Mouse (Mus musculus) liver, embryonic 11.5 days (tissue): ENCODE results near the gene Trmt1. TPM values are rescaled to one million over a fixed set of nuclear protein-coding genes. Genes with fewer than 3 reads are reported as not detected.

Experiments
- ATAC-seq: fragments of 200-750 bp; cut with Nextera tagmentation; replicated peaks from 2 replicates; pipeline ENCODE4 v1.8.0; 2017; ENCODE audit warnings: moderate number of reproducible peaks, mild to moderate bottlenecking, moderate TSS enrichment, moderate library complexity; ENCODE audit not compliant: low FRiP score
- DNase-seq: peaks from one replicate; pipeline ENCODE4 v3.0.0-alpha.2; 2017; ENCODE audit warnings: low spot score
- H3K27ac ChIP-seq: fragments of 300-500 bp; sonication (generic); 2 replicates; pipeline ENCODE4 v1.5.1; 2014; ENCODE audit warnings: mild to moderate bottlenecking, low read depth, low read length, control low read depth
- H3K27me3 ChIP-seq: fragments of 300-500 bp; sonication (generic); replicated peaks from 2 replicates; pipeline ENCODE4 v1.6.1; 2014; ENCODE audit warnings: low read length, mixed read lengths; ENCODE audit not compliant: control insufficient read depth, insufficient read depth
- H3K36me3 ChIP-seq: fragments of 300-500 bp; sonication (generic); 2 replicates; pipeline ENCODE4 v1.6.1; 2014; ENCODE audit warnings: mild to moderate bottlenecking, low read length, moderate library complexity, mixed read lengths; ENCODE audit not compliant: control insufficient read depth, insufficient read depth
- H3K4me1 ChIP-seq: fragments of 300-500 bp; sonication (generic); replicated peaks from 2 replicates; pipeline ENCODE4 v1.6.1; 2014; ENCODE audit warnings: low read length, mixed read lengths; ENCODE audit not compliant: control insufficient read depth, insufficient read depth
- H3K4me2 ChIP-seq: fragments of 300-500 bp; sonication (generic); 2 replicates; pipeline ENCODE4 v1.6.1; 2014; ENCODE audit warnings: mild to moderate bottlenecking, control low read depth, moderate library complexity
- H3K4me3 ChIP-seq: fragments of 300-500 bp; sonication (generic); 2 replicates; pipeline ENCODE4 v1.5.1; 2014; ENCODE audit warnings: low read depth, low read length, control low read depth
- H3K9ac ChIP-seq: fragments of 300-500 bp; sonication (generic); 2 replicates; pipeline ENCODE4 v1.6.1; 2014; ENCODE audit warnings: low read depth, low read length, control low read depth
- H3K9me3 ChIP-seq: fragments of 300-500 bp; sonication (generic); 2 replicates; pipeline ENCODE4 v1.6.1; 2016; ENCODE audit warnings: low read length, inconsistent platforms, mixed read lengths; ENCODE audit not compliant: control insufficient read depth
- WGBS: fragments of 180-500 bp; shearing (Covaris S2); extraction: QIAGEN DNeasy Blood & Tissue Kit; methylation state at CpG from one replicate; pipeline ENCODE4 v1.1.7; 2014; 5-methylcytosine and 5-hydroxymethylcytosine counted together
- polyA plus RNA-seq: library from polyadenylated mRNA; unstranded; fragments of >200 nt; fragmentation: Nextera tagmentation; extraction: Ambion mirVana; gene quantifications from 2 replicates; pipeline ENCODE4 v1.2.1, GENCODE M21; 2014

Trmt1 gene
- polyA plus RNA-seq, 1 experiment from 2014 or later = 95.6 TPM

- WGBS = 62% methylated on average over 5 of the region's 5 CpGs
These were observed 43.1 kb upstream of the Trmt1 start for GRCm38 (mm10) chr8:84643019-84643418.

GRCm38 (mm10) chr8:84646800-84647199 lies 39.3 kb upstream of the Trmt1 start:
- Histone ChIP-seq H3K27ac (no peak overlapping the region), H3K4me3 (no peak overlapping the region), H3K4me1 (peaks cover 8% of the 10 kb centered on the region), H3K9ac (no peak overlapping the region), H3K4me2 (peak overlapping the region; percentile 64), H3K9me3 (no peaks in the 10 kb centered on the region), H3K36me3 (no peaks in the 10 kb centered on the region), H3K27me3 (no peaks in the 10 kb centered on the region)
- 52% methylated on average over 6 of the region's 6 CpGs for WGBS
- DNase-seq (no peak), ATAC-seq (no peak)

More at GRCm38 (mm10) chr8:84643019-84643418, 43.1 kb upstream of the Trmt1 start:
- Histone ChIP-seq H3K4me3 (no peak overlapping the region), H3K27ac (no peak overlapping the region), H3K9ac (no peak overlapping the region), H3K36me3 (no peaks in the 10 kb centered on the region), H3K4me1 (peaks cover 8% of the 10 kb centered on the region), H3K4me2 (no peak overlapping the region), H3K27me3 (no peaks in the 10 kb centered on the region), H3K9me3 (no peaks in the 10 kb centered on the region)
- DNase-seq (no peak), ATAC-seq (no peak)

- H3K9ac ChIP-seq = peak overlapping the region; percentile 40; the same call in 1 of the 2 replicates
- 3% methylated on average over 14 of the region's 14 CpGs for whole genome bisulfite sequencing
- H3K9me3 ChIP-seq = no peaks in the 10 kb centered on the region
- H3K27me3 ChIP-seq = no peaks in the 10 kb centered on the region
- no peaks in the 10 kb centered on the region for H3K36me3 ChIP-seq
- H3K4me1 ChIP-seq = peaks cover 8% of the 10 kb centered on the region
- DNase-seq (peak; percentile 74), ATAC-seq (peak; percentile 34; the same call in 1 of the 2 replicates)
- H3K4me3 ChIP-seq = peak overlapping the region; percentile 26
- H3K4me2 ChIP-seq = peak overlapping the region; percentile 64
- H3K27ac ChIP-seq = no peak overlapping the region; the same call in 1 of the 2 replicates
These were observed 38.6 kb upstream of the Trmt1 start for GRCm38 (mm10) chr8:84647461-84647901.

- Histone ChIP-seq H3K4me1 (peaks cover 18% of the 10 kb centered on the region), H3K27me3 (no peaks in the 10 kb centered on the region), H3K36me3 (no peaks in the 10 kb centered on the region), H3K27ac (no peak overlapping the region), H3K9me3 (no peaks in the 10 kb centered on the region), H3K4me3 (no peak overlapping the region), H3K4me2 (no peak overlapping the region), H3K9ac (no peak overlapping the region)
- DNase-seq (no peak), ATAC-seq (no peak)
- 57% methylated on average over 3 of the region's 3 CpGs for WGBS
These were observed 35.9 kb upstream of the Trmt1 start for GRCm38 (mm10) chr8:84650213-84650612.

GRCm38 (mm10) chr8:84653092-84653631 lies 32.9 kb upstream of the Trmt1 start:
- Histone ChIP-seq H3K4me1 (peaks cover 40% of the 10 kb centered on the region), H3K27me3 (no peaks in the 10 kb centered on the region), H3K4me2 (no peak overlapping the region), H3K4me3 (no peak overlapping the region), H3K9ac (no peak overlapping the region), H3K27ac (no peak overlapping the region), H3K36me3 (no peaks in the 10 kb centered on the region), H3K9me3 (no peaks in the 10 kb centered on the region)
- WGBS = 64% methylated on average over 9 of the region's 9 CpGs
- no peak for DNase-seq
- ATAC-seq = no peak

- H3K9ac ChIP-seq = no peak overlapping the region
- no peaks in the 10 kb centered on the region for H3K36me3 ChIP-seq
- H3K4me2 ChIP-seq = no peak overlapping the region
- DNase-seq (no peak), ATAC-seq (no peak)
- H3K9me3 ChIP-seq = no peaks in the 10 kb centered on the region
- peaks cover 50% of the 10 kb centered on the region for H3K4me1 ChIP-seq
- no peaks in the 10 kb centered on the region for H3K27me3 ChIP-seq
- WGBS = 39% methylated on average over 4 of the region's 4 CpGs
- peak overlapping the region; percentile 86 for H3K27ac ChIP-seq
- H3K4me3 ChIP-seq = no peak overlapping the region
These were observed 31.5 kb upstream of the Trmt1 start for GRCm38 (mm10) chr8:84654597-84654996.

GRCm38 (mm10) chr8:84655336-84656190 lies 30.5 kb upstream of the Trmt1 start:
- H3K9ac ChIP-seq = peak overlapping the region; percentile 68
- no peaks in the 10 kb centered on the region for H3K9me3 ChIP-seq
- H3K36me3 ChIP-seq = no peaks in the 10 kb centered on the region
- peak; percentile 55 for DNase-seq
- peak overlapping the region; percentile 86 for H3K27ac ChIP-seq
- H3K4me2 ChIP-seq = peak overlapping the region; percentile 83
- H3K4me1 ChIP-seq = peaks cover 54% of the 10 kb centered on the region
- H3K4me3 ChIP-seq = peak overlapping the region; percentile 46
- H3K27me3 ChIP-seq = no peaks in the 10 kb centered on the region
- ATAC-seq = 0 out of 2 replicates have a peak, but pooled peaks have one; percentile 7
- 9% methylated on average over 14 of the region's 15 CpGs for WGBS

- Histone ChIP-seq H3K27me3 (no peaks in the 10 kb centered on the region), H3K36me3 (no peaks in the 10 kb centered on the region), H3K9ac (peak overlapping the region; percentile 68), H3K27ac (peak overlapping the region; percentile 86), H3K4me1 (peaks cover 54% of the 10 kb centered on the region), H3K4me2 (peak overlapping the region; percentile 83), H3K9me3 (no peaks in the 10 kb centered on the region), H3K4me3 (peak overlapping the region; percentile 46)
- DNase-seq (peak; percentile 71), ATAC-seq (no peak)
- 4% methylated on average over 10 of the region's 10 CpGs for WGBS
These were observed 29.9 kb upstream of the Trmt1 start for GRCm38 (mm10) chr8:84656191-84656525.
